Mouse (Mus musculus) G1E (cell line): ENCODE measurements around the gene Ibsp.

ENCODE experiments used
- CTCF ChIP-seq: IDR thresholded peaks from 2 replicates; pipeline ENCODE4 v1.5.1; 2012; ENCODE audit warnings: low read depth, low read length, inconsistent platforms, mixed read lengths
- GATA1 ChIP-seq: IDR thresholded peaks from 2 replicates; pipeline ENCODE4 v1.6.1; 2012; ENCODE audit warnings: borderline replicate concordance, low read length, inconsistent platforms, mixed read lengths
- GATA2 ChIP-seq: IDR thresholded peaks from 2 replicates; pipeline ENCODE4 v1.6.1; 2012; ENCODE audit warnings: low read depth, low read length, inconsistent platforms, borderline replicate concordance
- POLR2AphosphoS5 ChIP-seq: IDR thresholded peaks from 2 replicates; pipeline ENCODE4 v1.6.1; 2012; ENCODE audit warnings: low read depth, low read length, inconsistent platforms; ENCODE audit not compliant: insufficient replicate concordance
- TAL1 ChIP-seq: conservative IDR thresholded peaks from 2 replicates; pipeline ENCODE4 v1.6.1; 2012; ENCODE audit warnings: low read depth, low read length, inconsistent platforms, mixed read lengths

DNA sequence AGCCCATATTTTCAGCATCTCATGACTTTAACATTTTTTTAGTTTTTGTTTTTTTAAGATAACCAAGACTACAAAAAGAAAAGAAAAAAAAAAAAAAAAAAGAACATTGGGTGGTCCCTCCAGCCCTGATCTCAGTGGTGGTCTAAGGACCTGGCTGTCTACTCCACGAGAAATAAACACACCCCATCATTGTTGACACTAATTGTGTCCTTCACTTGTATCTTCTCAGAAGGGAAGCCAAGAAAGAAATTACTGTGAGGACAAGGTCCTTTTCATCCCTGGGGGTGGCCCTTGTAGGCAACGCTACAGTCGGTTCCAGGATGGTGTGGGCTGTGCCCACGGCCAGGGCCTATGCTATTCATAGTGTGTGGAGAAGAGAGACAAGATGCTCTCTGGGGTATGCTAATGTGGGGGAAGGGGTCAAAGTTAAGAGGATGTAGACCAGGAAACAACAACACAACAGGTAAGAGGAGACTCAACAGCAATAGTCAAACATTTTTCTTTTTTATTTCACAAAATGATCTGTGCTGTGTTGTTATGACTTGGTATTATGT lies 37.0 kb upstream of the Ibsp start:
- no peak for TF ChIP-seq GATA1
- no peak for TF ChIP-seq TAL1
- TF ChIP-seq CTCF: no peak
- TF ChIP-seq POLR2AphosphoS5: no peak
- TF ChIP-seq GATA2: no peak
